ENCODE assay signal across 14 mouse cellular contexts in genomic region chr6:137125433-137125832, GRCm38 (mm10). TPM values are rescaled to one million over a fixed set of nuclear protein-coding genes. Genes with fewer than 3 reads are reported as not detected.
DNase-seq lines count a peak whose midpoint lies in the region; ATAC-seq and TF ChIP-seq lines count a peak whose summit lies in the region.
"Had no signal": no experiment of that assay in that cellular context is flagged by ENCODE, and none has a peak within 500 bp of the region (broad histone marks: within the 10 kb centered on the region; RNA-seq: fewer than 3 reads in every experiment).

No protein-coding gene starts in this region.

- DNase-seq in adrenal gland, postnatal 36 days: peak; percentile 44 to 57
- DNase-seq in right cerebral cortex, postnatal 25 days: peak; percentile 23
- DNase-seq in layer of hippocampus, postnatal 36 days: no peak
- DNase-seq in gastrocnemius, adult 8-10 months (ENCODE audit: low spot score in 2 of 2): no peak
- DNase-seq: cerebellum, adult 11-12 months; heart, postnatal 4 days; kidney, adult 18-20 months; thymus, postnatal 4 days had no signal

- TF ChIP-seq CTCF in intestine, postnatal 0 days (IDR thresholded peaks at IDR 0.05; ENCODE audit: low read depth): no peak
- no peak for TF ChIP-seq CTCF in C2C12 (IDR thresholded peaks at IDR 0.05; ENCODE audit: control insufficient read depth, insufficient read depth, insufficient read length)

- no peak overlapping the region for H3ac ChIP-seq in C2C12 (ENCODE audit: control insufficient read depth, insufficient read length, low read depth)

- no peaks in the 10 kb centered on the region for H3K79me2 ChIP-seq in C2C12 (ENCODE audit: control insufficient read depth, insufficient read depth)

- peaks cover 16% of the 10 kb centered on the region for H3K4me1 ChIP-seq in intestine, embryonic 16.5 days (ENCODE audit: control insufficient read depth, insufficient read depth, low read length)
- peaks cover 4% of the 10 kb centered on the region; the same call in 1 of the 2 replicates for H3K4me1 ChIP-seq in intestine, postnatal 0 days (replicated peaks; ENCODE audit: control insufficient read depth, insufficient read depth, low read length)
- H3K4me1 ChIP-seq: midbrain, embryonic 13.5 days had no signal

- WGBS in intestine, embryonic 16.5 days: 63% methylated on average over 9 of the region's 9 CpGs
- 68% methylated on average over 9 of the region's 9 CpGs for WGBS in intestine, postnatal 0 days

- no peak for ATAC-seq in intestine, embryonic 16.5 days
- ATAC-seq in intestine, postnatal 0 days: no peak
- ATAC-seq: midbrain, embryonic 13.5 days had no signal

- H3K79me3 ChIP-seq in C2C12 (ENCODE audit: low read depth): no peaks in the 10 kb centered on the region

- no peak overlapping the region for H3K4me3 ChIP-seq in intestine, embryonic 16.5 days (ENCODE audit: low read length)
- H3K4me3 ChIP-seq in intestine, postnatal 0 days (ENCODE audit: low read depth, low read length): no peak overlapping the region
- H3K4me3 ChIP-seq in C2C12 (ENCODE audit: insufficient read depth, poor library complexity, severe bottlenecking): no peak overlapping the region
- H3K4me3 ChIP-seq: limb, embryonic 15.5 days; midbrain, embryonic 13.5 days; neural tube, embryonic 12.5 days had no signal

- no peaks in the 10 kb centered on the region for H3K36me3 ChIP-seq in intestine, embryonic 16.5 days (ENCODE audit: control insufficient read depth, insufficient read depth, low read length)
- H3K36me3 ChIP-seq in intestine, postnatal 0 days (ENCODE audit: control insufficient read depth, insufficient read depth): no peaks in the 10 kb centered on the region
- no peaks in the 10 kb centered on the region for H3K36me3 ChIP-seq in C2C12 (ENCODE audit: control insufficient read depth, insufficient read depth)
- H3K36me3 ChIP-seq: limb, embryonic 15.5 days; midbrain, embryonic 13.5 days; neural tube, embryonic 12.5 days had no signal

- no peak overlapping the region for H3K4me2 ChIP-seq in intestine, embryonic 16.5 days (ENCODE audit: low read depth, low read length)
- no peak overlapping the region for H3K4me2 ChIP-seq in intestine, postnatal 0 days (replicated peaks; ENCODE audit: low read depth)
- H3K4me2 ChIP-seq: limb, embryonic 15.5 days; midbrain, embryonic 13.5 days; neural tube, embryonic 12.5 days had no signal

- H3K27ac ChIP-seq in intestine, embryonic 16.5 days (ENCODE audit: low read length): peak overlapping the region; percentile 50; the same call in 1 of the 2 replicates
- no peak overlapping the region for H3K27ac ChIP-seq in intestine, postnatal 0 days (ENCODE audit: low read depth, low read length)
- H3K27ac ChIP-seq: midbrain, embryonic 13.5 days; neural tube, embryonic 12.5 days had no signal

- H3K9ac ChIP-seq in intestine, embryonic 16.5 days (ENCODE audit: low read depth, low read length): no peak overlapping the region
- H3K9ac ChIP-seq in intestine, postnatal 0 days (ENCODE audit: low read depth, low read length): no peak overlapping the region
- H3K9ac ChIP-seq: limb, embryonic 15.5 days; midbrain, embryonic 13.5 days; neural tube, embryonic 12.5 days had no signal

- H3K9me3 ChIP-seq in intestine, embryonic 16.5 days (ENCODE audit: control insufficient read depth, low read length): no peaks in the 10 kb centered on the region
- no peaks in the 10 kb centered on the region for H3K9me3 ChIP-seq in intestine, postnatal 0 days (ENCODE audit: control insufficient read depth)
- H3K9me3 ChIP-seq: limb, embryonic 15.5 days; midbrain, embryonic 13.5 days; neural tube, embryonic 12.5 days had no signal

- no peaks in the 10 kb centered on the region for H3K27me3 ChIP-seq in intestine, embryonic 16.5 days (replicated peaks; ENCODE audit: control insufficient read depth, insufficient read depth, low read length)
- no peaks in the 10 kb centered on the region for H3K27me3 ChIP-seq in intestine, postnatal 0 days (replicated peaks; ENCODE audit: control insufficient read depth, insufficient read depth, low read length)
- no peaks in the 10 kb centered on the region for H3K27me3 ChIP-seq in C2C12 (ENCODE audit: control insufficient read depth, insufficient read depth, insufficient read length)
- H3K27me3 ChIP-seq: limb, embryonic 15.5 days; midbrain, embryonic 13.5 days; neural tube, embryonic 12.5 days had no signal

TF ChIP-seq in C2C12, 6 proteins besides CTCF, POLR2A, EP300 and RAD21:
- TF ChIP-seq MYOD1 (IDR thresholded peaks at IDR 0.05; ENCODE audit: control insufficient read depth, insufficient read length, low read depth) (no peak), MYOG (IDR thresholded peaks at IDR 0.05; ENCODE audit: control insufficient read depth, extremely low read depth, insufficient read length) (no peak), MAX (IDR thresholded peaks at IDR 0.05) (peak; percentile 82), FOSL1 (IDR thresholded peaks at IDR 0.05; ENCODE audit: insufficient read depth, low read length, poor library complexity, severe bottlenecking) (peak; percentile 44)
TF ChIP-seq in C2C12: peak in this region for 2.

RNA-seq across cellular contexts. Expression of gene Rerg, which starts 44.9 kb away (rescaled TPM):
- polyA plus RNA-seq in intestine, embryonic 16.5 days (2015; fragmentation: Nextera tagmentation; extraction: Ambion mirVana): 18.2 TPM in 2 replicates
- polyA plus RNA-seq in intestine, postnatal 0 days (2015; fragmentation: Nextera tagmentation; extraction: Ambion mirVana): 11.6 and 11.8 TPM in 2 replicates
- polyA plus RNA-seq in C2C12 (2012; fragmentation: generic; extraction: Trizol): 0.21 TPM
- total RNA-seq in adrenal gland, postnatal 36 days (2021): 100 to 1,000 TPM; 144 to 165 TPM
- total RNA-seq in layer of hippocampus, postnatal 36 days (2021): 10 to 100 TPM; 37.5 to 41.0 TPM
- 1 to 10 TPM in 1 of 4 experiments, under 1 TPM in 3; 0.46 to 1.6 (median 0.76) TPM for total RNA-seq in gastrocnemius, adult 8-10 months (2022)

Comparison
In these comparisons a context has a peak if more than half of its experiments do, and no peak if none do; other contexts are left out.
1. DNase-seq: peak in adrenal gland, postnatal 36 days (2 of 2) and right cerebral cortex, postnatal 25 days (single experiment); none in layer of hippocampus, postnatal 36 days (0 of 2) and gastrocnemius, adult 8-10 months (0 of 2).
2. RNA of gene Rerg, which starts 44.9 kb away (total RNA-seq): 144 to 165 TPM in adrenal gland, postnatal 36 days and 37.5 to 41.0 TPM in layer of hippocampus, postnatal 36 days; 0.46 to 1.6 TPM in gastrocnemius, adult 8-10 months; every median in the first group is over 10 times any median in the second.